Mouse (Mus musculus) kidney, embryonic 16.5 days (tissue): Measurements from ENCODE around the gene Dennd6b. TPM values are rescaled to one million over a fixed set of nuclear protein-coding genes. Genes with fewer than 3 reads are reported as not detected.

Experiments used
- ATAC-seq: fragments of 200-750 bp; cut with Nextera tagmentation; 2 replicates; pipeline ENCODE4 v1.8.0; 2017; ENCODE audit warnings: moderate TSS enrichment; ENCODE audit not compliant: low FRiP score, low TSS enrichment
- H3K27ac ChIP-seq: fragments of 300-500 bp; sonication (generic); 2 replicates; pipeline ENCODE4 v1.5.1; 2014; ENCODE audit warnings: low read length
- H3K27me3 ChIP-seq: fragments of 300-500 bp; sonication (generic); 2 replicates; pipeline ENCODE4 v1.6.1; 2014; ENCODE audit warnings: low read length, control low read depth, mixed read lengths; ENCODE audit not compliant: insufficient read depth
- H3K36me3 ChIP-seq: fragments of 300-500 bp; sonication (generic); 2 replicates; pipeline ENCODE4 v1.6.1; 2014; ENCODE audit warnings: low read length, control low read depth, mixed read lengths; ENCODE audit not compliant: insufficient read depth
- H3K4me1 ChIP-seq: fragments of 300-500 bp; sonication (generic); 2 replicates; pipeline ENCODE4 v1.6.1; 2014; ENCODE audit warnings: low read length, control low read depth, mixed read lengths; ENCODE audit not compliant: insufficient read depth
- H3K4me2 ChIP-seq: fragments of 300-500 bp; sonication (generic); replicated peaks from 2 replicates; pipeline ENCODE4 v1.6.1; 2014; ENCODE audit warnings: low read depth, low read length
- H3K4me3 ChIP-seq: fragments of 300-500 bp; sonication (generic); 2 replicates; pipeline ENCODE4 v1.5.1; 2014; ENCODE audit warnings: mild to moderate bottlenecking, low read length
- H3K9ac ChIP-seq: fragments of 300-500 bp; sonication (generic); replicated peaks from 2 replicates; pipeline ENCODE4 v1.6.1; 2014; ENCODE audit warnings: low read length
- H3K9me3 ChIP-seq: fragments of 300-500 bp; sonication (generic); 2 replicates; pipeline ENCODE4 v1.6.1; 2016; ENCODE audit warnings: low read length, control low read depth
- WGBS: fragments of 180-500 bp; shearing (Covaris S2); extraction: QIAGEN DNeasy Blood & Tissue Kit; methylation state at CpG from one replicate; pipeline ENCODE4 v1.1.7; 2014; 5-methylcytosine and 5-hydroxymethylcytosine counted together
- polyA plus RNA-seq: library from polyadenylated mRNA; unstranded; fragments of >200 nt; fragmentation: Nextera tagmentation; extraction: Ambion mirVana; gene quantifications from 2 replicates; pipeline ENCODE4 v1.2.1, GENCODE M21; 2015

Dennd6b gene
- polyA plus RNA-seq, 1 experiment from 2014 or later, result 20.4 TPM

- no peaks in the 10 kb centered on the region for H3K9me3 ChIP-seq
- WGBS, result 73% methylated on average over 5 of the region's 5 CpGs
- no peak overlapping the region for H3K4me2 ChIP-seq
- ATAC-seq, result no peak
- no peaks in the 10 kb centered on the region for H3K36me3 ChIP-seq
- no peak overlapping the region for H3K9ac ChIP-seq
- no peaks in the 10 kb centered on the region for H3K27me3 ChIP-seq
- H3K4me1 ChIP-seq, result peaks cover 20% of the 10 kb centered on the region
- H3K27ac ChIP-seq, result no peak overlapping the region
- no peak overlapping the region for H3K4me3 ChIP-seq
These were observed 12.0 kb downstream of the Dennd6b start for GRCm38 (mm10) chr15:89184141-89184936.

- Histone ChIP-seq H3K4me1 (peaks cover 35% of the 10 kb centered on the region), H3K4me2 (no peak overlapping the region), H3K27ac (peak overlapping the region; percentile 51; the same call in 1 of the 2 replicates), H3K4me3 (no peak overlapping the region), H3K9me3 (no peaks in the 10 kb centered on the region), H3K36me3 (no peaks in the 10 kb centered on the region), H3K27me3 (no peaks in the 10 kb centered on the region), H3K9ac (no peak overlapping the region; the same call in 1 of the 2 replicates)
- WGBS, result 30% methylated on average over 5 of the region's 5 CpGs
- ATAC-seq, result no peak
These were observed 13.5 kb downstream of the Dennd6b start for GRCm38 (mm10) chr15:89182842-89183241.

GRCm38 (mm10) chr15:89182328-89182741 lies 14.0 kb downstream of the Dennd6b start:
- no peak for ATAC-seq
- Histone ChIP-seq H3K27ac (peak overlapping the region; percentile 51; the same call in 1 of the 2 replicates), H3K4me2 (no peak overlapping the region), H3K4me3 (no peak overlapping the region), H3K9ac (peak overlapping the region; percentile 43; the same call in 1 of the 2 replicates), H3K4me1 (peaks cover 40% of the 10 kb centered on the region), H3K9me3 (no peaks in the 10 kb centered on the region), H3K27me3 (no peaks in the 10 kb centered on the region), H3K36me3 (no peaks in the 10 kb centered on the region)
- WGBS, result 27% methylated on average over 6 of the region's 6 CpGs

GRCm38 (mm10) chr15:89181561-89182270 lies 14.6 kb downstream of the Dennd6b start:
- Histone ChIP-seq H3K36me3 (no peaks in the 10 kb centered on the region), H3K27me3 (no peaks in the 10 kb centered on the region), H3K4me1 (peaks cover 46% of the 10 kb centered on the region), H3K9me3 (no peaks in the 10 kb centered on the region), H3K9ac (no peak overlapping the region), H3K4me3 (peak overlapping the region; percentile 81; the same call in 1 of the 2 replicates), H3K4me2 (peak overlapping the region; percentile 78), H3K27ac (peak overlapping the region; percentile 51; the same call in 1 of the 2 replicates)
- 66% methylated on average over 10 of the region's 10 CpGs for WGBS
- ATAC-seq, result no peak

- peak within 1 kb of the TSS; percentile 94 for H3K9ac ChIP-seq
- peaks cover 56% of the 10 kb centered on the region for H3K4me1 ChIP-seq
- no peaks in the 10 kb centered on the region for H3K36me3 ChIP-seq
- whole genome bisulfite sequencing, result under 1% methylated on average over 65 of the region's 72 CpGs
- peak within 1 kb of the TSS; percentile 78 for H3K4me2 ChIP-seq
- H3K9me3 ChIP-seq, result no peaks in the 10 kb centered on the region
- peak within 1 kb of the TSS; percentile 81 for H3K4me3 ChIP-seq
- H3K27ac ChIP-seq, result peak within 1 kb of the TSS; percentile 93
- H3K27me3 ChIP-seq, result no peaks in the 10 kb centered on the region
- ATAC-seq, result peak; percentile 85
These were observed 15.6 kb downstream of the Dennd6b start, which contains the start of gene Plxnb2 for GRCm38 (mm10) chr15:89180571-89181229. Gene Plxnb2 (minus strand): TSS chr15:89180788.

GRCm38 (mm10) chr15:89180081-89180541 lies 16.2 kb downstream of the Dennd6b start:
- Histone ChIP-seq H3K36me3 (no peaks in the 10 kb centered on the region), H3K9me3 (no peaks in the 10 kb centered on the region), H3K4me1 (peaks cover 62% of the 10 kb centered on the region), H3K27me3 (no peaks in the 10 kb centered on the region), H3K4me3 (peak overlapping the region; percentile 81), H3K9ac (peak overlapping the region; percentile 94), H3K4me2 (peak overlapping the region; percentile 78), H3K27ac (peak overlapping the region; percentile 93)
- ATAC-seq, result peak; percentile 1; the same call in 1 of the 2 replicates
- WGBS, result under 1% methylated on average over 26 of the region's 26 CpGs

- no peak for ATAC-seq
- no peaks in the 10 kb centered on the region for H3K9me3 ChIP-seq
- H3K27me3 ChIP-seq, result no peaks in the 10 kb centered on the region
- H3K4me3 ChIP-seq, result peak overlapping the region; percentile 81
- WGBS, result 1% methylated on average over 6 of the region's 6 CpGs
- no peaks in the 10 kb centered on the region for H3K36me3 ChIP-seq
- peaks cover 67% of the 10 kb centered on the region for H3K4me1 ChIP-seq
- peak overlapping the region; percentile 78 for H3K4me2 ChIP-seq
- H3K27ac ChIP-seq, result peak overlapping the region; percentile 93
- H3K9ac ChIP-seq, result peak overlapping the region; percentile 94
These were observed 16.7 kb downstream of the Dennd6b start for GRCm38 (mm10) chr15:89179630-89179964.

- peak overlapping the region; percentile 93 for H3K27ac ChIP-seq
- H3K9me3 ChIP-seq, result no peaks in the 10 kb centered on the region
- H3K9ac ChIP-seq, result peak overlapping the region; percentile 94
- 2% methylated on average over 16 of the region's 16 CpGs for WGBS
- H3K4me1 ChIP-seq, result peaks cover 73% of the 10 kb centered on the region
- H3K4me2 ChIP-seq, result peak overlapping the region; percentile 78
- peak; percentile 79 for ATAC-seq
- no peaks in the 10 kb centered on the region for H3K27me3 ChIP-seq
- peak overlapping the region; percentile 81 for H3K4me3 ChIP-seq
- no peaks in the 10 kb centered on the region for H3K36me3 ChIP-seq
These were observed 17.2 kb downstream of the Dennd6b start for GRCm38 (mm10) chr15:89178954-89179629.

GRCm38 (mm10) chr15:89178260-89178860 lies 17.9 kb downstream of the Dennd6b start:
- Histone ChIP-seq H3K4me2 (peak overlapping the region; percentile 78), H3K9me3 (no peaks in the 10 kb centered on the region), H3K4me1 (peaks cover 79% of the 10 kb centered on the region), H3K9ac (peak overlapping the region; percentile 94), H3K27me3 (no peaks in the 10 kb centered on the region), H3K36me3 (no peaks in the 10 kb centered on the region), H3K27ac (peak overlapping the region; percentile 93), H3K4me3 (peak overlapping the region; percentile 81)
- ATAC-seq, result peak; percentile 2; the same call in 1 of the 2 replicates
- 62% methylated on average over 7 of the region's 7 CpGs for WGBS
